Mouse (Mus musculus) mouse trophoblast stem cell (cell line): ENCODE results near the gene Soga3.

Source experiments
- in situ Hi-C, 2 experiments: fragments of 300-500 bp; cut with MseI, MboI; formaldehyde crosslinking; loops; 2 replicates in 1 of 2; 3 replicates in 1 of 2; pipeline ENCODE4 v1.15.1; 2025

The Soga3 gene

DNA sequence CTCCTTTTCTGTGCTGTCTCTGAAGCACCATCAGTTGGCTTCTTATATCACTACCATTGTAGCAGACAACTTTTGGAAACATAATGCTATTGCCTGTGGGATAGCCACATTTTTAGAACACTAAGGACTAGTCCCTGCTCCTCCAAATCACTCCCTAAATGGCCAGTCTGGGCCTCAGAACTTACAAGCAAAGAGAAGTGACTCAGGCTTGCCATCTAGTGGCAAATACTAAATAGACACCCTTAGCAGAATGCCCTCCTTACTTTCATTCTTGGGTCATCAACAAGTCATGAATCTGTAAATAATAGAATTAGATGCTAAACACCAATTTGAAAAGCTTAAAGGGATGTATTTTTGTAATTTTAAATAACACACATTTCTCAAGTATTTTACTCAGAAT is 63.1 kb downstream of the Soga3 start:
- in situ Hi-C loops = loop anchor here (10.0 kb wide), 1 partner anchor 102 kb away; no protein-coding TSS in a partner anchor

DNA sequence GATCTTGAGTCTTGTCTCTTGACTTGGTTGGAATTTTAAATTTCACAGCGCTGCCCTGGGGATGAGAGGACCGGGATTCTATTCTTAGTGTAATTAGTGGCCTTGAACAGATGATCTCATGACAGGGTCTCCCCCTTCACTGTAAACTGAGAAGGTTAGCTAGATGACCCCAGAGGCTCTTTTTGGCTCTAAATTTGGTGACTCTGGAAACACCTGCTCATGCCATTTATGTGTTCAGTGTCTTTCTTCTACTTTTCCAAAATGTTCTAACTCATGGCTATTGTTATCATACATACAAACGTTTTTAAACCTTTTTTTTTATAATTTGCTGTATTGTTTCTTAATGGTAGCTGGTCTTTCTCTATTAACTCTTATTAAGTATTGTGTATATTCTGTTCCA is 65.1 kb downstream of the Soga3 start:
- in situ Hi-C loops = loop anchor here (10.0 kb wide), 1 partner anchor 104 kb away; no protein-coding TSS in a partner anchor

DNA sequence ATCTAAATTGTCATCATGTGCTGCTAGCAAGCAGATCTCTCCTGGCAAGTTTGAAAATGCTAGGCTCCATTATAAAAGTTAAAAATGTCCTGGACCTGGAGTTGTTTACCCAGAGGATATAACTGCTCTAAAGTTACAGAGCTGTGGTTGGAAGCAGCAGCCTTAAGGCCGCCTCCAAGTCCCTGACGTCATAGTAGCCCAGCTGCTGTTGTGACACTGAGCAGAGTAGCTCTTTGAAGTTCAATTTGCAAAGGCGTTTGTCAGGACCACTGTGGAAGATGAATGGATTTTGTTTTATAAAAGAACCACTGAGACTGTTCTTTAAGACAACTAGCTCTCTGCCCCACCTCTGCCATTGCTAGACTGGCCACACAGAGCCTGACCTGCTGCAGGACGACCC is 67.8 kb downstream of the Soga3 start, which contains the start of gene 9330159F19Rik:
Gene 9330159F19Rik (plus strand): TSS at position 154 of the 400 bp plus-strand sequence.
- in situ Hi-C loops = loop anchor here in 1 of 2 experiments (10.0 kb wide), 1 partner anchor 127 kb away; no protein-coding TSS in a partner anchor

DNA sequence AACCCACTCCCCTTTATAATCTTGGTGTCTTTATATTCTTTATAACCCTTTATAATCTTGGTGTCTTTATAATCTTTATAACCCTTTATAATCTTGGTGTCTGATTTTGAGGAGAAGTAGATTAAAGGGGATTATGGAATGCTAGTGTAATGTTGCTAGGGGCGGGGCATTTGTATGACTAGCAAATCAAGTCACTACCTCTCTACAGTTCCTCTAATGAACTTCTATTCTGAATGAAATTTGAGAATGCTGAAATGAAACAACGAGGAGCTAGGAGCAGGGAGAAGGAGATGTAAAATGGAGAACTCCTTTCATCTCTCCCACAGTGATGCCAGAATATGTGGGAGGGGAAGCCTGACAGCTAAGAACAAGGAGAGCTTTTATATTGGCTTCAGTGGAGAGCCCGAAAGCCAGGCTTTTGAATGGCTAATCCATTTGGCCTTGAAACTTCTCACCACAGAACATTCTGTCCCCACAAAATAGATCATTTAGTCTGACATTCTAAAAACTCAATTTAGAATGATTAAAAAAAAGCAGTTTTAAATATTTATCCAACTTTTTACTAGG is 70.0 kb downstream of the Soga3 start:
- in situ Hi-C loops = loop anchor here in 1 of 2 experiments (10.0 kb wide), 1 partner anchor 129 kb away; no protein-coding TSS in a partner anchor

DNA sequence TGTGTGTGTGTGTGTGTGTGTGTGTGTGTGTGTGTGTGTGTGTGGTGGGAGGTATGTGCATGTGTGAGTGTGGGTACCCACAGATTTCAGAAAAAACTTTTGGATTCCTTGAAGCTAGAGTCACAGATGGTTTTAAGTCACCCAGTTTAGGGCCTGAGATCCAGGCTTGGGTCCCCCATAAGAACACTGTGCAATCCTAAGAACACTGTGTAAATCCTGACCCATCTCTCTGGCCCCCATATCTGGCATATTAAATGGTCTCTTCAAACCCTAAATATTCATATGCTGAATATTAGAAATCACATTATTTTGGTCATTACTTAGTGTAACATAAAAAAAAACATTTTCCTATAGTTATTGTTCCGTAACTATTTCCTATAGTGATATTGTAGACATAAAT is 73.3 kb downstream of the Soga3 start:
- in situ Hi-C loops = loop anchor here in 1 of 2 experiments (10.0 kb wide), 1 partner anchor 132 kb away; no protein-coding TSS in a partner anchor

DNA sequence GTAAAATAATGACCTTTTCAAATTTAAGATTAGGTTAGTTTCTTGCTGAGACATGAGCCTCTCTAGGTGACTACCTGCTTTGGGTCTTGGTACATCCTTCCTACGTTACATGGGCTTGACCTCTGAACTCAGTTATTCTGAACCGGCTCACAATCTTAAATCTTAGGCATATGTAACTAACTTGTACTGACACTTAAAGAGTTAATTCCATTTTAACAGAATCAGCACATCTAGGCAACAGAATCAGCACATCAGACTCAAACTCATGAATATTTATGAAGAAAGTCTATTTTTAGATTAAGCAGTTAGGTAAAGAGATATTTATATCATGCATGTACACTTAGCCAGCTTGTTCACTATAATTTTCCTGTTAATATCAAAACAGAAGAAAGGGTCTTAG is 73.8 kb downstream of the Soga3 start:
- in situ Hi-C loops = loop anchor here in 1 of 2 experiments (10.0 kb wide), 1 partner anchor 133 kb away; no protein-coding TSS in a partner anchor

DNA sequence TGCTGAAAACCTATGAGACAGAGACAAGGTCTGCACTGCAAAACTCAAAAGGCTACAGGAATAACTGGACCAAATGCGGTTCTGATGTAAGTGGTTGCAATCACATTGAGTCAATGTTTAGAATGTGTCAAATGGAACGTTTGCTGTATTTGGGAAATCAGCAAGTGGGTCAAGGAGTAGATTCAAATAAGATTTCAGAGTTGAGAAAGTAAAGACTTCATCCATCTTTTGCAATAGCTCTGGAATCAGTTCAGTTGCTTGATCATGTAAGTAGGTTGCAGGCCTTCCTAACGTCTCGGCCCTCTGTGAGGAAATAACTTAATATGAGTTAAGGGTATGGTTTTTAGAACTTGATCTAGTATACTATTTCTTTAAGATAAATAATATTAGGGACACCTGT is 81.7 kb downstream of the Soga3 start:
- in situ Hi-C loops = no loop called here

DNA sequence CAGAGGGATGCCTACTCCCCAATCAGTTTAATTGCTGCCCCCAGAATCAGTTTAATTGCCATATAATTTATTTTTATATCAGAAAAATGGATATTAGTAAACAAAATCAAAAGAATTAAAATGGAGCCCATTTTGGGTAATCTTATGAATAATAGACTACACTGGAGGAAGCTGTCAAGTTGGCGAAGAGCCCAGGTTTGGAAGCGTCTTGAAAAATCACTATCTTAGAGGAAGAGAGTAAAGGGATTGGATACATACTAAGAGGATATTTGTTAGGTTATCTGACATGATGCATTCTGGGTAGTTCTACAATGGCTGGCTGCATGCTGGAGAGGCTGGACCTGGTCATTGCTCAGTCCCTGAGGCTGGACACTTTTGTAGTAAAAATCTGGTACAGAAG is 87.6 kb downstream of the Soga3 start:
- in situ Hi-C loops = no loop called here
